Mouse (Mus musculus) myocyte (in vitro differentiated cells): ENCODE measurements at regions not wholly inside any gene's neighbourhood (a gene's known extent, or its start where the extent isn't known, plus 50 kb on each side); places are given as distances from the start of the nearest gene placed in this dataset.

ENCODE experiments used
- H3K27me3 ChIP-seq: one replicate; pipeline ENCODE4 v1.6.1; 2011; ENCODE audit not compliant: control insufficient read depth, insufficient read depth, insufficient read length
- H3K36me3 ChIP-seq: one replicate; pipeline ENCODE4 v1.6.1; 2011; ENCODE audit not compliant: control insufficient read depth, insufficient read depth
- H3K4me2 ChIP-seq: one replicate; pipeline ENCODE4 v1.6.1; 2011; ENCODE audit warnings: low read depth, control low read depth
- H3K4me3 ChIP-seq: one replicate; pipeline ENCODE4 v1.5.1; 2011; ENCODE audit warnings: mild to moderate bottlenecking, control low read depth, moderate library complexity
- H3K79me2 ChIP-seq: one replicate; pipeline ENCODE4 v1.6.1; 2011; ENCODE audit not compliant: control insufficient read depth, insufficient read depth
- H3ac ChIP-seq: one replicate; pipeline ENCODE4 v1.6.1; 2011; ENCODE audit not compliant: control insufficient read depth, insufficient read length
- CEBPB ChIP-seq: IDR thresholded peaks from 2 replicates; pipeline ENCODE4 v1.6.1; 2011; ENCODE audit warnings: mild to moderate bottlenecking, moderate library complexity; ENCODE audit not compliant: poor library complexity, insufficient read depth, severe bottlenecking
- E2F4 ChIP-seq: IDR thresholded peaks from one replicate; pipeline ENCODE4 v1.6.1; 2011; ENCODE audit warnings: mild to moderate bottlenecking, control low read depth, moderate library complexity; ENCODE audit not compliant: insufficient read depth
- MAX ChIP-seq: IDR thresholded peaks from one replicate; pipeline ENCODE4 v1.6.1; 2011; ENCODE audit warnings: low read depth, mild to moderate bottlenecking, control low read depth
- MYOD1 ChIP-seq, 3 experiments: IDR thresholded peaks; one replicate each; pipeline ENCODE4 v1.6.1; 2011; ENCODE audit warnings: control low read depth in 2 of 3, low read depth in 2 of 3, mild to moderate bottlenecking in 2 of 3, moderate library complexity in 1 of 3; ENCODE audit not compliant: insufficient read length in 2 of 3, control insufficient read depth in 1 of 3
- MYOG ChIP-seq, 3 experiments: IDR thresholded peaks; one replicate each; pipeline ENCODE4 v1.6.1; 2011; ENCODE audit warnings: control low read depth in 2 of 3, low read depth in 2 of 3, mild to moderate bottlenecking in 2 of 3; ENCODE audit not compliant: insufficient read length in 2 of 3, control insufficient read depth in 1 of 3, insufficient read depth in 1 of 3
- POLR2A ChIP-seq: IDR thresholded peaks from one replicate; pipeline ENCODE4 v1.6.1; 2011; ENCODE audit warnings: low read depth, mild to moderate bottlenecking, control low read depth, moderate library complexity; ENCODE audit not compliant: insufficient read length
- POLR2AphosphoS2 ChIP-seq: IDR thresholded peaks from one replicate; pipeline ENCODE4 v1.6.1; 2011; ENCODE audit warnings: low read depth, control low read depth; ENCODE audit not compliant: insufficient read length
- REST ChIP-seq: IDR thresholded peaks from one replicate; pipeline ENCODE4 v1.6.1; 2011; ENCODE audit warnings: mild to moderate bottlenecking, control low read depth, moderate library complexity; ENCODE audit not compliant: insufficient read depth, insufficient read length
- SRF ChIP-seq: IDR thresholded peaks from one replicate; pipeline ENCODE4 v1.6.1; 2011; ENCODE audit warnings: low read depth; ENCODE audit not compliant: control insufficient read depth, insufficient read length
- TCF12 ChIP-seq: IDR thresholded peaks from one replicate; pipeline ENCODE4 v1.6.1; 2011; ENCODE audit warnings: mild to moderate bottlenecking, control low read depth; ENCODE audit not compliant: poor library complexity, insufficient read depth, severe bottlenecking
- TCF3 ChIP-seq: IDR thresholded peaks from one replicate; pipeline ENCODE4 v1.6.1; 2011; ENCODE audit warnings: low read depth, control low read depth; ENCODE audit not compliant: insufficient read length
- USF1 ChIP-seq: IDR thresholded peaks from one replicate; pipeline ENCODE4 v1.6.1; 2011; ENCODE audit warnings: low read depth, mild to moderate bottlenecking, control low read depth, moderate library complexity

- Histone ChIP-seq H3K27me3 (no peaks in the 10 kb centered on the region), H3K4me3 (no peak overlapping the region), H3K79me2 (no peaks in the 10 kb centered on the region), H3K4me2 (no peak overlapping the region), H3K36me3 (no peaks in the 10 kb centered on the region), H3ac (no peak overlapping the region)
- no peak for TF ChIP-seq POLR2A
- TF ChIP-seq USF1: no peak
These were observed 166.1 kb downstream of the H2al1j start for GRCm38 (mm10) chrX:11493526-11494245.

DNA sequence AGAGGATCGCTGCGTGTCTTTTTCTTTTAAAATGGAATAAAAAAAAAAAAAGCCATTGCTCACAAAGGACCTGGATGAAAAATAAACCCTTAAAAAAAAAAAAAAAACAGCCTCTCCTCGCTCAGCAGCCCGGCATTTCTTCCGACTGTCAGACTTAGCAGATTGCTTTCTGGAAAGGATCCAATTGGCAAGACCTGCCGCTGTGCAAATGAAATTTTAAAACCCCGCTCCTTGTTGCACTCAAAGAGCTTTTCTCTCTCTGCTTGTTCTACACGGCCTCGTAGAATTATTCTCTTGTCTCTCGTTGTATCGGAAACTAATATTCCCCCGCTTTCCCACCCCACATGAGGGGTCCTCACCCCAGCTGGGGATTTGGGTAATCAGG, 166.6 kb downstream of the H2al1j start:
- no peak overlapping the region for H3K4me3 ChIP-seq

DNA sequence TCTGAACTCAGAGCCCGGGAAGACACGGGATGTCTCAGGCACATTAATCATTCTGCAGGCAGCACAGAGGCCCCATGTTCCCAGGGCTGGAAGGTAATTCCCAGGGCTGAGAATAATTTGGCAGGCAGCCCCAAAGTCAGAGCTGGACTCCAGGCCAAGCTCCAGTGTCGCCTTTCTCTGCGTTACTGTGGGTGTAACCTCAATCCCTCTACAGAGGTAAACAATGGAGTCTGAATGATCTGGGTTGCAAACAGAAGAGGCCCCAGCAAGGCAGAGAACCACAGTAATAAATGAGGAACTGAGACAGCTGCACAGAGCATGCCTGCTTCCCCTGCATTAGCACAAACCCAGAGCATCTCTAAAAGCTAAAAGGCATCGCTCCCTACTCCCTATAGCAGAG, 184.8 kb downstream of the H2al1j start:
- Histone ChIP-seq H3ac (no peak overlapping the region), H3K27me3 (no peaks in the 10 kb centered on the region), H3K36me3 (no peaks in the 10 kb centered on the region), H3K79me2 (no peaks in the 10 kb centered on the region), H3K4me2 (peak overlapping the region; percentile 2), H3K4me3 (no peak overlapping the region)
- TF ChIP-seq MYOD1 (IDR thresholded peaks at IDR 0.05; ENCODE audit: control insufficient read depth in 1 of 3, insufficient read length in 2 of 3, low read depth in 2 of 3): peak in 1 of 3 experiments; percentile 47
- no peak for TF ChIP-seq SRF

More for the DNA sequence above, 166.6 kb downstream of the H2al1j start:
- H3K79me2 ChIP-seq: no peaks in the 10 kb centered on the region
- no peaks in the 10 kb centered on the region for H3K27me3 ChIP-seq
- H3K36me3 ChIP-seq: no peaks in the 10 kb centered on the region
- no peak overlapping the region for H3K4me2 ChIP-seq
- TF ChIP-seq E2F4 (no peak), POLR2AphosphoS2 (no peak), CEBPB (no peak), MYOG (IDR thresholded peaks at IDR 0.05; ENCODE audit: control insufficient read depth in 1 of 3, insufficient read depth in 1 of 3, insufficient read length in 2 of 3, low read depth in 2 of 3) (no peak), TCF3 (no peak), MAX (no peak), TCF12 (no peak), POLR2A (no peak), MYOD1 (IDR thresholded peaks at IDR 0.05; ENCODE audit: control insufficient read depth in 1 of 3, insufficient read length in 2 of 3, low read depth in 2 of 3) (no peak), REST (no peak), SRF (no peak), USF1 (no peak)
- no peak overlapping the region for H3ac ChIP-seq

DNA sequence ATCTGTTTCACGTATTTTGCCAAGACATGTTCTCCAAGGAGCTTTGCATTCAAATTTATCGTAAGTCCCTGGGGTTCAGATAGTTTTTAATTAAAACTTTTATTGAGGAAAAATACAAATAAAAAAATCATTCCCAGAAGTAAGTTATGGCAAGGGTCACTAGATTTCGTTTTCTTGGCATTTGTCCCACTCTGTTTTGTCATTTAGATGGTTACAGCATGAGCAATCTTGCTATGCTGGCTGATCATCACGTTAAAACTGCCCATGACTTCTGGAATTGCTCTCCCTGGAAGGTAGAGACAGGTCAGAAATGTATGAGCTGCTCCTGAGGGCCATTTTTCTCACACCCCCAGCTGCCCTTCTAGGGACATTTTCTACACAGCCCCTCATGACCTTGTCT, 185.3 kb downstream of the H2al1j start:
- no peaks in the 10 kb centered on the region for H3K79me2 ChIP-seq
- no peak overlapping the region for H3ac ChIP-seq
- H3K36me3 ChIP-seq: no peaks in the 10 kb centered on the region
- TF ChIP-seq MAX (no peak), POLR2AphosphoS2 (no peak), CEBPB (no peak), MYOD1 (IDR thresholded peaks at IDR 0.05; ENCODE audit: control insufficient read depth in 1 of 3, insufficient read length in 2 of 3, low read depth in 2 of 3) (no peak), TCF12 (no peak), SRF (no peak), POLR2A (no peak), E2F4 (no peak), MYOG (IDR thresholded peaks at IDR 0.05; ENCODE audit: control insufficient read depth in 1 of 3, insufficient read depth in 1 of 3, insufficient read length in 2 of 3, low read depth in 2 of 3) (no peak), TCF3 (no peak), REST (no peak), USF1 (no peak)
- H3K4me2 ChIP-seq: no peak overlapping the region
- H3K27me3 ChIP-seq: no peaks in the 10 kb centered on the region
- no peak overlapping the region for H3K4me3 ChIP-seq

DNA sequence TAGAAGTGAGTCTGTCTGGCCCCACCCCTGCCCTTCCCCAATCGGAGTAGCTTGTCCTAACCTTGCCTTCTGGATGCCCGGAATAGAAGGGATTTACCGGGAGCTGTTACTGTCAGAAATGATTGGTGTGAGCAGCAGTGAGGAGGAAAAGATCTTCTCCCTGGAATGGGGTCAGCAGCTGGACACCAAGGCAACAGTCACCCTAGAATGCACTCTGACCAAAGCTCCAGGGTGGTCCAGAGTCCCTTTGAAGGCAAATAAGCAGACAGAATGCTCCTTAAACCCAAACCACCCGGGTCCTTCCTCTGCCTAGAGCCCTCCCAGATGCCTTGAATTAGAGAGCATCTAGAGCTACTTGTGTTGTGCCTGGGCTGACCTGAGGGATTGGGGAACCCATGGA, 196.2 kb downstream of the H2al1j start:
- Histone ChIP-seq H3K4me2 (no peak overlapping the region), H3K36me3 (no peaks in the 10 kb centered on the region), H3K4me3 (no peak overlapping the region), H3K27me3 (no peaks in the 10 kb centered on the region), H3K79me2 (no peaks in the 10 kb centered on the region), H3ac (no peak overlapping the region)
- TF ChIP-seq POLR2AphosphoS2: no peak

GRCm38 (mm10) chrX:11525326-11525725, 197.7 kb downstream of the H2al1j start:
- Histone ChIP-seq H3K79me2 (no peaks in the 10 kb centered on the region), H3ac (no peak overlapping the region), H3K27me3 (no peaks in the 10 kb centered on the region), H3K36me3 (no peaks in the 10 kb centered on the region), H3K4me3 (no peak overlapping the region), H3K4me2 (no peak overlapping the region)
- TF ChIP-seq USF1: no peak
- no peak for TF ChIP-seq MYOG (IDR thresholded peaks at IDR 0.05; ENCODE audit: control insufficient read depth in 1 of 3, insufficient read depth in 1 of 3, insufficient read length in 2 of 3, low read depth in 2 of 3)
- no peak for TF ChIP-seq TCF3
- no peak for TF ChIP-seq MAX
- no peak for TF ChIP-seq POLR2AphosphoS2
- no peak for TF ChIP-seq REST
- TF ChIP-seq TCF12: no peak
- TF ChIP-seq CEBPB: no peak
